Mouse (Mus musculus): ENCODE data around the gene Rint1. TPM values are rescaled to one million over a fixed set of nuclear protein-coding genes. Genes with fewer than 3 reads are reported as not detected.

Rint1 gene
- polyA plus RNA-seq, 1 experiment: 14.0 TPM

- WGBS: 61% methylated on average over 7 of the region's 7 CpGs
- DNase-seq: no peak
- Histone ChIP-seq H3K36me3 (ENCODE audit: control insufficient read depth, insufficient read depth, low read length) (no peaks in the 10 kb centered on the region), H3K27me3 (replicated peaks; ENCODE audit: control insufficient read depth, insufficient read depth, low read length) (no peaks in the 10 kb centered on the region), H3K4me3 (ENCODE audit: insufficient read depth, low read depth, low read length) (no peak overlapping the region), H3K27ac (ENCODE audit: insufficient read depth, low read depth, low read length) (peak overlapping the region; percentile 37; the same call in 1 of the 2 replicates), H3K4me1 (ENCODE audit: control insufficient read depth, insufficient read depth, low read length) (no peaks in the 10 kb centered on the region)
- no peak for TF ChIP-seq CTCF (conservative IDR thresholded peaks at IDR 0.05; ENCODE audit: insufficient read depth, insufficient read length, low read depth, low read length)
- TF ChIP-seq POLR2A (IDR thresholded peaks at IDR 0.05; ENCODE audit: low read depth, low read length): no peak
These were observed 75.9 kb downstream of the Rint1 start for GRCm38 (mm10) chr5:23863166-23864053.

DNA sequence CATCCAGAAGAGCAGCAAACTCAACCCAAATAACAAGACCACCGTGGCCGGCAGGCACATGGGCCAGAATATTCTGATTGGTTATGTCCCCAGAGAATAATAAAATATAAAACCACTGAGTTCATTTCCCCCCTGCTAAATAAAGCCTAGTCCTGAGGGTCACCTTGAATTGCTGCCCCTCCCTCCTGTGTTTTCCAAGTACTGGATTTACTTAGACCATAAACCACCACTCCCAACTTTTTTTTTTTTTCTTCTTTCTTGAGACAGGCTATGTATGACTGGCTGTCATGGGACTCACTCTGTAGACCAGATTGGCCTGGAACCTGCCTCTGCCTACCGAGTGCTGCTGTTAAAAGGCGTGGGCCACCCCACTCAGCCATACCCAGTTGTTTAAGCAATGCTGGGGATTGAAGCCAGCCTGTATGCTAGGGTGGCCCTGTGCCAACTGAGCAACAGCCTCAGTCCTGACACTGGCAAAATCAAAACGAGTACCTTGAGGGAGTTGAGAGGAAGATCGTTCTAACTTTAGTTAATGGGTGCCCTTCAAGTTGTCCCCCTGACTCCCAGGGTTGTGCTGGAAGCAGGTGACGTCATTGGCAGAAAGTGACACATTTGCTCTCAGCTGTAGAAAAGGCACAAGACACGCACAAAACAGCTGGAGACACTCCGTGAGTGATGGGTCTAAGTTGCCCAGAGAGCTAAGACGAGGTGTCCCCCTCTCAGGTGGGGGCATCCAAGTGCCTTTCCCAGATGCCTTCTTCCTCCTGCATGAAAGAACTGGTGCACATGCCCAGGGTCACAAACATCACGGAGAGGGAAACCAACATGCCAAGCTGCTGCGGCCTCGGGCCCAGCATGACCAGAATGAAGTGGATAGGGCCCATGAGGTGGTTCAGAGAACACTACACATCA, 76.8 kb downstream of the Rint1 start:
- TF ChIP-seq CTCF (conservative IDR thresholded peaks at IDR 0.05; ENCODE audit: insufficient read depth, insufficient read length, low read depth, low read length) (no peak), POLR2A (IDR thresholded peaks at IDR 0.05; ENCODE audit: low read depth, low read length) (no peak)
- Histone ChIP-seq H3K27me3 (replicated peaks; ENCODE audit: control insufficient read depth, insufficient read depth, low read length) (no peaks in the 10 kb centered on the region), H3K27ac (ENCODE audit: insufficient read depth, low read depth, low read length) (peak overlapping the region; percentile 5; the same call in 1 of the 2 replicates), H3K36me3 (ENCODE audit: control insufficient read depth, insufficient read depth, low read length) (no peaks in the 10 kb centered on the region), H3K4me1 (ENCODE audit: control insufficient read depth, insufficient read depth, low read length) (no peaks in the 10 kb centered on the region), H3K4me3 (ENCODE audit: insufficient read depth, low read depth, low read length) (no peak overlapping the region)
- DNase-seq: no peak
- 78% methylated on average over 13 of the region's 13 CpGs for WGBS

- Histone ChIP-seq H3K4me1 (ENCODE audit: control insufficient read depth, insufficient read depth, low read length) (no peaks in the 10 kb centered on the region), H3K27ac (ENCODE audit: insufficient read depth, low read depth, low read length) (no peak overlapping the region), H3K27me3 (replicated peaks; ENCODE audit: control insufficient read depth, insufficient read depth, low read length) (no peaks in the 10 kb centered on the region), H3K4me3 (ENCODE audit: insufficient read depth, low read depth, low read length) (no peak overlapping the region), H3K36me3 (ENCODE audit: control insufficient read depth, insufficient read depth, low read length) (no peaks in the 10 kb centered on the region)
- DNase-seq: no peak
- 94% methylated on average over 5 of the region's 5 CpGs for WGBS
- TF ChIP-seq POLR2A (IDR thresholded peaks at IDR 0.05; ENCODE audit: low read depth, low read length) (no peak), CTCF (conservative IDR thresholded peaks at IDR 0.05; ENCODE audit: insufficient read depth, insufficient read length, low read depth, low read length) (no peak)
These were observed 78.4 kb downstream of the Rint1 start for GRCm38 (mm10) chr5:23865941-23866340.

Other genes starting within 250 kb of the Rint1 start
- gene Srpk2, start 103.1 kb upstream of the Rint1 start, polyA plus RNA-seq (2012; rRNA removed): 6.2 and 6.6 TPM in 2 replicates
- 4.1 and 4.4 TPM in 2 replicates for gene Pus7, start 4.0 kb upstream of the Rint1 start, polyA plus RNA-seq (2012; rRNA removed)
- 49.4 and 80.7 TPM in 2 replicates for gene Tomm7, start 56.5 kb downstream of the Rint1 start, polyA plus RNA-seq (2012; rRNA removed)
- gene Fam126a, start 243.0 kb downstream of the Rint1 start, polyA plus RNA-seq (2012; rRNA removed): 3.2 and 4.4 TPM in 2 replicates